Mouse (Mus musculus): Measurements from ENCODE around the gene Tbcb. TPM values are rescaled to one million over a fixed set of nuclear protein-coding genes. Genes with fewer than 3 reads are reported as not detected.

The Tbcb gene
- polyA plus RNA-seq, 1 experiment from 2014 or later, result 142 TPM

DNA sequence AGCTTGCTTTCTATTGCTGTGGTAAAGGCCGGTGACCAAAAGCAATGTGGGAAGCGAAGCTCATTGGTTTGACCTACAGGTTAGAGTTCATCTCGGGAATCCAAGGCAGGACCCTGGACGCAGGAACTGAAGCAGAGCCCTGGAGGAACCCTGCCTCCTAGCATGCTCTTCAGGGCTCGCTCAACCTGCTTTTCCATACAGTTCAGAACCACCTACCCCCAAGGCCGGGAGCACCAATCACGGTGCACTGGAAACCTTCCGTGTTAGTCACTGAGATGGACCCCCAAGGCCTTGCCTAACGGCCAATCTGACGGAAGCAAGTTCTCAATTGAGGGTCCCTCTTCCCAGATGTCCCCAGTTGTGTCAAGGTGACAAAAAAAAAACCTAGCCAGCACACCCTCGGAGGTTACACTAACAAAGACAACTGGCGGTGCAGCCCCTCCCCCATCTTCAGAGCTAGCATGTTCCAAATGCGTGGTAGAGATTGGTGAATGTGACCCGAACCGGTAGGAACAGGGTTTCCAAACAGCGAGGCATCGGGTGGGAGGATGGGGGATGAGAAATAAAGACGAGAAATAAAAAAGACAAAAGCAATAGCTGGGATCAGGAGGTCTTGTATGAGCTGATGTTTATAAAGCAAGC is 32.5 kb downstream of the Tbcb start:
- H3K27me3 ChIP-seq (replicated peaks; ENCODE audit: control insufficient read depth, insufficient read depth, low read length), result no peaks in the 10 kb centered on the region
- H3K27ac ChIP-seq (ENCODE audit: low read length), result no peak overlapping the region
- 77% methylated on average over 18 of the region's 18 CpGs for WGBS
- ATAC-seq, result no peak
- no peak overlapping the region for H3K4me3 ChIP-seq (ENCODE audit: low read length)
- H3K36me3 ChIP-seq (ENCODE audit: control insufficient read depth, insufficient read depth, low read length), result no peaks in the 10 kb centered on the region
- H3K4me2 ChIP-seq (ENCODE audit: low read depth, low read length), result no peak overlapping the region
- peaks cover 7% of the 10 kb centered on the region; the same call in 1 of the 2 replicates for H3K4me1 ChIP-seq (ENCODE audit: control insufficient read depth, insufficient read depth, low read length)
- H3K9me3 ChIP-seq (ENCODE audit: control insufficient read depth, low read length), result no peaks in the 10 kb centered on the region
- no peak overlapping the region for H3K9ac ChIP-seq (ENCODE audit: low read depth, low read length)

DNA sequence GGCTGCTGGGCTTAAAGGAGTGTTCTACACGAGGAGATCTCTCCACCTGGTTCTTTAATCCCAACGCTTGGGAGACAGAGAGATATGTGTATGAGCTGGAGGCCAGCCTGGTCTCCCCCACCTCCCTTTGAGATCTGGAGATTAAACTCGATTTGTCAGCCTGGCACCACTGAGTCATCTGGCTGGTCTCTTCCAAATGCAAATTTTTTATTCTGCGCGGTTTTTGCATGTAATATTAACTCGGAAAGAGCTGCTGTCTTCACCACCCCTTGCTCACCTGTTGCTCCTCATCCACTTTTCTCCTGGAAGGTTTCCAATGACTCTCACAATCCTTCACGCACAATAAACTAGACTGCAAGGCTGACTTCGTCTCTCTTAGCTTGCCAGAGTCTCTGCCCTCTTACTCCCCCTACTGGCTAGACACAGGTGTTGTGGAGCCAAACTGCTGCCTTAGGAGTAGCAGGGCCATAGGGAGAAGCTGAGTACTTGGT is 33.5 kb downstream of the Tbcb start, which contains the start of gene Capns1:
Gene Capns1, minus strand, starts transcription at position 331 of the 491 bp plus-strand sequence.
- Histone ChIP-seq H3K27me3 (replicated peaks; ENCODE audit: control insufficient read depth, insufficient read depth, low read length) (no peaks in the 10 kb centered on the region), H3K9me3 (ENCODE audit: control insufficient read depth, low read length) (no peaks in the 10 kb centered on the region), H3K4me3 (ENCODE audit: low read length) (no peak within 1 kb of the TSS), H3K4me2 (ENCODE audit: low read depth, low read length) (no peak within 1 kb of the TSS), H3K36me3 (ENCODE audit: control insufficient read depth, insufficient read depth, low read length) (no peaks in the 10 kb centered on the region), H3K4me1 (ENCODE audit: control insufficient read depth, insufficient read depth, low read length) (peaks cover 8% of the 10 kb centered on the region), H3K27ac (ENCODE audit: low read length) (no peak within 1 kb of the TSS), H3K9ac (ENCODE audit: low read depth, low read length) (no peak within 1 kb of the TSS)
- WGBS, result 8% methylated on average over 8 of the region's 8 CpGs
- ATAC-seq, result peak; percentile 31; the same call in 1 of the 2 replicates

DNA sequence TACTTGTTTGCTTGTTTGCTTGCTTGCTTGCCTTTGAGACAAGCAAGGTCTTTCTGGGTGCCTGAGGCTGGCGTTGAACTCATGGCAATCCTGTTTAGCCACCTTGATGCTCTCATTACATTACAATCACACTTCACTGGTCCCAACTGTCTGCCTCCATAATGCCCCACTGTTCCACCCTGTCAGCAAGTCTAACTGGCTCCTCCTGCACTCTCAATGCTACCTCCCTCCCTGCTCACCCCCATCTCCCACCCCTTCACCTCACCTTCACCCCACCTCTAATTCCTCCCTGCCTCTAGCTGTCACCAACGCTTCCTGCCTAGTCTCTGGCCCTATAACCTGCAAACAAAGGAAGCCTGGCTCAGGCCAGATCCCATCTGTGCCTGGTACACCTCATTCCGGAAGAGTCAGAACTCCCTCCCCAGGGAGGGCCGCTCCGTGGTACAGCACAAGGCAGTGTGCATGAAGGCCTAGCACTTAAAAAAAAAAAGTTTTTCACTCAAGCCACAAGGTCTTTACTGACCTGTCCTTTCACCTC is 34.4 kb downstream of the Tbcb start:
- no peak overlapping the region for H3K27ac ChIP-seq (ENCODE audit: low read length)
- no peaks in the 10 kb centered on the region for H3K36me3 ChIP-seq (ENCODE audit: control insufficient read depth, insufficient read depth, low read length)
- H3K27me3 ChIP-seq (replicated peaks; ENCODE audit: control insufficient read depth, insufficient read depth, low read length), result no peaks in the 10 kb centered on the region
- no peaks in the 10 kb centered on the region for H3K9me3 ChIP-seq (ENCODE audit: control insufficient read depth, low read length)
- 54% methylated on average over 5 of the region's 5 CpGs for WGBS
- H3K4me1 ChIP-seq (ENCODE audit: control insufficient read depth, insufficient read depth, low read length), result peaks cover 16% of the 10 kb centered on the region
- ATAC-seq, result no peak
- no peak overlapping the region for H3K9ac ChIP-seq (ENCODE audit: low read depth, low read length)
- H3K4me3 ChIP-seq (ENCODE audit: low read length), result no peak overlapping the region
- no peak overlapping the region for H3K4me2 ChIP-seq (ENCODE audit: low read depth, low read length)

DNA sequence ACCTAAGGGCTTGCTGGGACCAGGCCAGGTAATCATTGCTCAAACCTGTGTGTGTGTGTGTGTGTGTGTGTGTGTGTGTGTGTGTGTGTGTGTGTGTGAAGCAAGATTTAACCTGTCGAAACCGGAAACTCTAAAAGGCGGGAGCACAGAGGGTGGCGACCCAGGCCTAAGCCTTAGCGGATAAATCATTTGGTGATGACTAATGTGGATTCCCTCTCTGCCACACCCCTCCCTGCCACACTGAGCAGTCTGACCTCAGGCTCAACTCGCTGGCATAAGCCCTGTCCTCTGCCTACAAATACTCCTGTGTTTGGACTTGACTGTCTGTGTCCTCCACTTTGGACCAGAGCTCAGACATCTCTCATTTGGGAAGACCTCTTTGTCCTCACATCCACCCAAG is 35.9 kb downstream of the Tbcb start:
- Histone ChIP-seq H3K27ac (ENCODE audit: low read length) (no peak overlapping the region), H3K4me1 (ENCODE audit: control insufficient read depth, insufficient read depth, low read length) (peaks cover 16% of the 10 kb centered on the region), H3K9me3 (ENCODE audit: control insufficient read depth, low read length) (no peaks in the 10 kb centered on the region), H3K4me3 (ENCODE audit: low read length) (no peak overlapping the region), H3K36me3 (ENCODE audit: control insufficient read depth, insufficient read depth, low read length) (0 out of 2 replicates have a peak, but pooled peaks cover 4% of the 10 kb centered on the region), H3K9ac (ENCODE audit: low read depth, low read length) (no peak overlapping the region), H3K4me2 (ENCODE audit: low read depth, low read length) (no peak overlapping the region), H3K27me3 (replicated peaks; ENCODE audit: control insufficient read depth, insufficient read depth, low read length) (no peaks in the 10 kb centered on the region)
- WGBS, result 51% methylated on average over 6 of the region's 6 CpGs
- no peak for ATAC-seq

DNA sequence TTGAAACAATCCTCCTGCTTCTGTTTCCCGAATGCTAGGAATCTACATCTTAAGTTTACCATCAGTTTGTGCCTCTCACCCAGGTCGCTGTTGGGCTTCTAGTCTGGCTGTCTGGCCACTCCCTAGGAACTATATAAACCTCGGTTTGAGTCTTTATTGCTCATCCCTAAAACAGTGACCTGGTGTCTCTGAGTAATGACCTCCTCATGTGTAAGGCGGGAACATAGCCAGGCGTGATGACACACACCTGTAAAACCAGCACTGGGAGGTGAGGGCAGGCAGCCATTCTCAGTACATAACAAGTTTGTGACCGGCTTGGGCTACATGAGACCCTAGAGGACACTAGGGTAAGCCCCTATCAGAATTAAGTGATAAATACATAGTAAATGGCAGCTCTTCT is 36.6 kb downstream of the Tbcb start:
- peak overlapping the region; percentile 80; the same call in 1 of the 2 replicates for H3K27ac ChIP-seq (ENCODE audit: low read length)
- no peaks in the 10 kb centered on the region for H3K9me3 ChIP-seq (ENCODE audit: control insufficient read depth, low read length)
- no peak for ATAC-seq
- 0 out of 2 replicates have a peak, but pooled peaks cover 4% of the 10 kb centered on the region for H3K36me3 ChIP-seq (ENCODE audit: control insufficient read depth, insufficient read depth, low read length)
- peak overlapping the region; percentile 88; the same call in 1 of the 2 replicates for H3K9ac ChIP-seq (ENCODE audit: low read depth, low read length)
- WGBS, result 59% methylated on average over 6 of the region's 6 CpGs
- peaks cover 16% of the 10 kb centered on the region for H3K4me1 ChIP-seq (ENCODE audit: control insufficient read depth, insufficient read depth, low read length)
- H3K4me3 ChIP-seq (ENCODE audit: low read length), result peak overlapping the region; percentile 72
- peak overlapping the region; percentile 47; the same call in 1 of the 2 replicates for H3K4me2 ChIP-seq (ENCODE audit: low read depth, low read length)
- H3K27me3 ChIP-seq (replicated peaks; ENCODE audit: control insufficient read depth, insufficient read depth, low read length), result no peaks in the 10 kb centered on the region

DNA sequence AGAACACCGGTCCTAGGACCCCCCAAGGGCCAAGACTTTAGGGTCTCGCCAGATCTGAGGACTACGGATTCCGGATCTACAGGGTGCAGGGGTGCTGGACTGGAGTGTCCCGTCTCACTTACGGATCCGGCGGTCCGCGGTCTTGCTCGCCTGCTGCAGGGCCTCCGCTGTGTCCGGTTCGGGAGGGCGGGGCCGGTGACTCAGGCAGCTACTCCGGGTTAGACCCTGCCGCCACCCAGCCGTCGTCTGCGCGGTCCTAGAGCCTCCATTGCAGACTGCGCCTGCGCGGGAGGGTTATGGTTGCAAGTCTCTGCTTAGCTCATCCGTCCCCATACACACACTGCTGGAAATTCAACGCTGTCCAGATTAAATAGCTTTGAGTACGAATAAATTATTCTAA is 37.2 kb downstream of the Tbcb start:
- Histone ChIP-seq H3K27ac (ENCODE audit: low read length) (peak overlapping the region; percentile 80), H3K27me3 (replicated peaks; ENCODE audit: control insufficient read depth, insufficient read depth, low read length) (no peaks in the 10 kb centered on the region), H3K9ac (ENCODE audit: low read depth, low read length) (peak overlapping the region; percentile 88), H3K36me3 (ENCODE audit: control insufficient read depth, insufficient read depth, low read length) (peaks cover 7% of the 10 kb centered on the region; the same call in 1 of the 2 replicates), H3K4me2 (ENCODE audit: low read depth, low read length) (peak overlapping the region; percentile 71), H3K9me3 (ENCODE audit: control insufficient read depth, low read length) (no peaks in the 10 kb centered on the region), H3K4me1 (ENCODE audit: control insufficient read depth, insufficient read depth, low read length) (peaks cover 16% of the 10 kb centered on the region), H3K4me3 (ENCODE audit: low read length) (peak overlapping the region; percentile 72)
- peak; percentile 88 for ATAC-seq
- under 1% methylated on average over 28 of the region's 28 CpGs for WGBS

DNA sequence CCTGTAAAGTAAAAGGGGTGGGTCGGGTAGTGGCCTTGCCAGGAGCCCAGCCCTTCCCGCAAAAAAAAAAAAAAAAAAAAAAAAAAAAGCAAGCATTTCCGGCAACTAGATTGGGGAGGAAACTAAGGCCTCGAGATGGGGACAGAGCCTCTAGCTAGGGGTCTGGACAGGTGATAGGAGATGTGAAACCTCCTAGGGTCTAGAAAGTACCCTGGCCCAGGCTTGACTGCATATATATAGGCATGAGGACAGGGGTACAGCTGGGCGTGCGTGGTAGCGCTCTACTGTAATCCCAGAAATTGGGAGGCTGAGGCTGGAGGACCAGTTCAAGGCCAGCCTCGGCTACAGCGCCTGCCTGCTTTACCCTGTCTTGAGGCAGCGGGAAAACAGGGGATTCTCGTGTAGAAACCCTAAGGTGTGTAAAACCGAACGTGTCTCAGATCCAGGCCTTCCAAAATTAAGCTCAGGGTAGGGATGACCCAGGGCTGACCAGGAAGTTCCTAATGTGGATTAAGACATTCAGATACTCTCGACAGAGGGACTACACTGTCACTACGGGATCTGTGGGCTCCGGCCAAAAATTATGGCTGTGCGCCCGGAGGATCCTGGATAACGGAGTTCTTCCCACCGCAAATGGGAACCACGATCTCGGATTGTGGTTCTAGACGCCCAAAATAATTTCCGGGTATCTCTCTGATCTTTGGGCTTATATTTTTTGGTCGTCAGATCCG is 37.8 kb downstream of the Tbcb start:
- WGBS, result under 1% methylated on average over 26 of the region's 26 CpGs
- H3K27ac ChIP-seq (ENCODE audit: low read length), result peak overlapping the region; percentile 80
- ATAC-seq, result peak; percentile 45

DNA sequence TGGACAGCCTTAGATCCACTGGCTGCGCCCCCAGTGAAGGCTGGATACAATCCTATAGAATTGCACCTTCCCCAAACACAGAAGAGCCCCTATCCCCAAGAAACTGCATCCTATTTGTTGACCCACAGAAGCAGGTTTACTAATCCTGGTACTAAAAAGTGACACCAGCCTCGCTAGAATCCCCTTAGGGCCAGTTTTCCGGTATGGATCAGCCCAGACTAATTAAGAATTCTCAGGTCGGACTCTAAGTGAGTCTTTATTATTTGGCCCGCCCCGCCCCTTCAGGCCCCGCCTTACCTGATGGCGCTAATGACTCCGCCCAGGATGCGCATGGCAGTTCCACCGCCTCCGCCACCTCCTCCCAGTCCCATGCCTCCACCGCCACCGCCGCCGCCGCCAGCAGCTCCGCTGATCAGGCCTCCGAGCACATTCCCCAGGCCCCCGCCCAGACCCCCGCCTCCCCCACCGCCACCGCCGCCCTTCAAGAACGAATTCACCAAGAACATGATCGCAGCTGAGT is 38.4 kb downstream of the Tbcb start:
- Histone ChIP-seq H3K4me3 (ENCODE audit: low read length) (peak overlapping the region; percentile 72), H3K27ac (ENCODE audit: low read length) (peak overlapping the region; percentile 80), H3K4me1 (ENCODE audit: control insufficient read depth, insufficient read depth, low read length) (peaks cover 16% of the 10 kb centered on the region), H3K27me3 (replicated peaks; ENCODE audit: control insufficient read depth, insufficient read depth, low read length) (no peaks in the 10 kb centered on the region), H3K36me3 (ENCODE audit: control insufficient read depth, insufficient read depth, low read length) (peaks cover 11% of the 10 kb centered on the region), H3K4me2 (ENCODE audit: low read depth, low read length) (peak overlapping the region; percentile 71), H3K9ac (ENCODE audit: low read depth, low read length) (peak overlapping the region; percentile 88), H3K9me3 (ENCODE audit: control insufficient read depth, low read length) (no peaks in the 10 kb centered on the region)
- ATAC-seq, result peak; percentile 72
- 1% methylated on average over 26 of the region's 26 CpGs for WGBS

More for the DNA sequence above, 37.8 kb downstream of the Tbcb start:
- Histone ChIP-seq H3K9ac (ENCODE audit: low read depth, low read length) (peak overlapping the region; percentile 88), H3K9me3 (ENCODE audit: control insufficient read depth, low read length) (no peaks in the 10 kb centered on the region), H3K36me3 (ENCODE audit: control insufficient read depth, insufficient read depth, low read length) (peaks cover 9% of the 10 kb centered on the region), H3K4me3 (ENCODE audit: low read length) (peak overlapping the region; percentile 72), H3K4me1 (ENCODE audit: control insufficient read depth, insufficient read depth, low read length) (peaks cover 16% of the 10 kb centered on the region), H3K27me3 (replicated peaks; ENCODE audit: control insufficient read depth, insufficient read depth, low read length) (no peaks in the 10 kb centered on the region), H3K4me2 (ENCODE audit: low read depth, low read length) (peak overlapping the region; percentile 71)

DNA sequence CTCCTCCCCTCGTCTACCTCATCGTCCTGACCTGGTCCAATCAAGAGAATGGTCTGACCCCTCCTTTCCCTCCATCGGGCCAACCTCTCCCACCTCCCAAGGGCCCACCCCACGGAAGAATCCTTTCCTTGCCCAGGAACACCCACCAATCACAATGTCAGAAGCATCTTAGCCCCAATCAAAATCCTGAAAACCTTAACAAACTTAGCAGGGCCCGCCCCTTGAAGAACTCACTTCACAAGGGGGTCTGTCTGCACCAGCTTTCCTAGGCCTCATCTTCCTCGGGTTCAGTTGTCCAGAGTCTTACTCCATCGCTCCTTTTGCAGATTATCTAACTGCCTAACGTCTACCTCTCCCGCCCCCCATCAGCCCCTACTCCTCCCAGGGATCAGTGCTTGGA is 39.1 kb downstream of the Tbcb start:
- Histone ChIP-seq H3K27ac (ENCODE audit: low read length) (peak overlapping the region; percentile 80; the same call in 1 of the 2 replicates), H3K9me3 (ENCODE audit: control insufficient read depth, low read length) (no peaks in the 10 kb centered on the region), H3K27me3 (replicated peaks; ENCODE audit: control insufficient read depth, insufficient read depth, low read length) (no peaks in the 10 kb centered on the region), H3K4me2 (ENCODE audit: low read depth, low read length) (peak overlapping the region; percentile 71), H3K9ac (ENCODE audit: low read depth, low read length) (peak overlapping the region; percentile 88), H3K4me1 (ENCODE audit: control insufficient read depth, insufficient read depth, low read length) (peaks cover 16% of the 10 kb centered on the region), H3K4me3 (ENCODE audit: low read length) (peak overlapping the region; percentile 72), H3K36me3 (ENCODE audit: control insufficient read depth, insufficient read depth, low read length) (peaks cover 11% of the 10 kb centered on the region)
- no peak for ATAC-seq
- WGBS, result 31% methylated on average over 9 of the region's 9 CpGs

All from intestine, embryonic 16.5 days (tissue).